Mouse (Mus musculus) cerebellum, postnatal 10 days (tissue): ENCODE measurements at regions not wholly inside any gene's neighbourhood (a gene's known extent, or its start where the extent isn't known, plus 50 kb on each side); places are given as distances from the start of the nearest gene placed in this dataset.

Experiments used
- DNase-seq, 2 experiments: peaks; one replicate each; pipeline ENCODE4 v3.0.0; 2021; ENCODE audit warnings: mixed read lengths in 2 of 2

DNA sequence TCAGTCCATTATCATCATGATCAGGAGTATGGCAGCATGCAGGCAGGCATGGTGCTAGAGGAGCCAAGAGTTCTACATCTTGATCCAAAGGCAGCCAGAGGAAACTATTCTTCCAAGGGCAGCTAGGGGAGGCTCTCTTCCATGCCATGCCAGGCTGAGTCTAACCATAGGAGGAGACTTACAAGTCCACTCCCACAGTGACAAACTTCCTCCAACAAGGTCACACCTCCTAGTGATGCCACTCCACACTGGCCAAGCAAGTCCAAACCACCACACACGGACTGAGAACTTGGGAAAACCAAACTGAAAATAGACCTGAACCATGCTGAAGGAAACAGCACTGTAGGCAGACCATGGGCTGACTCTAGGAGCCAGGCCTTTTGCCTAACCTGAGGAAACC lies 197.4 kb downstream of the Prex1 start:
- DNase-seq: no peak

DNA sequence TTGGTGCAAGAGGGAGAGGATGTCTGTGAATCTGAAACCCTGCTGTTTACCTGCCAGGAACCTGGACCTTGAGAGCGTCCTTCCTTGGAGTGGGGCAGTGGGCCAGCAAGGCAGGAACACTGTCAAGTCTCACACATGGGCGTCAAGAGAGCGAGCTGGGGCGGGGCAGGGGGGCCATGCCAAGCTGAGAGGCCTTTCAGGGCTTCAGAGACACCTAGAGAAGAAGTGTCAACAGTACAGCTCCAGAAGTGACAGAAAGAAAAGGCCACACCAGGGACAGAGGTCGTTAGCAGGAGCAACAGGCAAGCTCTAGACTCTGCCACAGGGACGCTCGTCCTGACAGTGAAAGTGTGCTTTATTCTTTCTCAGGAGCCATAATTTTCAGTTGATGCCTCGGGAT lies 199.0 kb downstream of the Prex1 start:
- DNase-seq: no peak

DNA sequence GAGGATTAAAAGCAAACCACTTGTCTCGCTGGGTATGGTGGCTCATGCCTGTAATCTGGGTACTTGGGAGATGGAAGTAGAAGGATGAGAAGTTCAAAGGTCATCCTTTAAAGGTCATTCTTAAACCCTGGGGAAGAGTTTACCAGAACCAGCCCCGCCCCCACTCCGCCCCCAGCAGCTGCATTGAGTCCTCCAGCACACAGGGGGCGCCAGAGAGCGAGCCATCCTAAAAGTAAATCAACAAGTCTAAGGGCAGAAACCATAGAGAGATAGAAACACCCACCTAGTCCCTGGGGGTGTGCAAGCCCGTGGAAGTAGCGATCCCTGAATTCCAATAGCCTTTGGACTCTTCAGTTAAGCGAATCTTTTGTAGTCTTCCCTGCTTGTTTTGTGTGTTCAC lies 201.1 kb downstream of the Prex1 start:
- no peak for DNase-seq

DNA sequence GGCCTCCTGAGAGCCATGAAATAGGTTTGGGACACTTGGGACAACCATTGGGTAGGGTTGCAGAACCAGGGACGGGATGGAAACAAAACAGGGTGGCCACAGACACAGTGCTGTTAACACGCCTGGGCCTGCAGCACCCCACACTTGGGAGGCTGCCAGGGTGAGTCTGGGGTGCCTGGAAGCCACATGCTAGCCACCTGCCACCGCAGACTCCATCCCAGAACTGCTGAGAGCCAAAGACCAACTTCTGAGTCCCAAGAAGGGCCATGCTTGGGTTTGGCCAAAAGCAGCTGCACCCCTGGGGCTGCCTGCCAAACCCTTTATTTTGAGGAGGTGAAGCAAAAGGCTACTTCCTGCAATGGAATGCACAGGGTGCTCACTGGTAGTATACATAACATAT lies 202.2 kb downstream of the Prex1 start:
- peak; percentile 41 to 72 for DNase-seq

DNA sequence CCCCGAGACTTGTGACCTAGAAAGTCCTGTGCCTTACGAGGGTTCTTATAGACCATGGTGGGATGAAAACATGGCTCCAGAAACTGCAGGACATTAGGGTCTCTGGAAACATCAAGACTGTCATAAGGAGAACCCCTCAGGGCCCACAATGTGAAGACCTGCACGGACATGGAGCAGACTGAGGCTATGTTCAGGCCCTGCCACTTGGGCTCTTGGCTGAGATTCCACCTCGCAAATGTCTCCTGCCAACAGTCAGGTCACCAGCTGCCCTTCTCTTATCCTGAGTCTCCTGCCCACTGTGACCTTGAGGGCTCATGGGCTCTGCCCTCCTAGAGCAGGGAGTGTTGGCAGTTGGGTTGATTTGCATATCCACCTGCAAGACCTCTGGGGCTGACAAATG lies 202.9 kb downstream of the Prex1 start:
- DNase-seq: peak in 1 of 2 experiments; percentile 39

DNA sequence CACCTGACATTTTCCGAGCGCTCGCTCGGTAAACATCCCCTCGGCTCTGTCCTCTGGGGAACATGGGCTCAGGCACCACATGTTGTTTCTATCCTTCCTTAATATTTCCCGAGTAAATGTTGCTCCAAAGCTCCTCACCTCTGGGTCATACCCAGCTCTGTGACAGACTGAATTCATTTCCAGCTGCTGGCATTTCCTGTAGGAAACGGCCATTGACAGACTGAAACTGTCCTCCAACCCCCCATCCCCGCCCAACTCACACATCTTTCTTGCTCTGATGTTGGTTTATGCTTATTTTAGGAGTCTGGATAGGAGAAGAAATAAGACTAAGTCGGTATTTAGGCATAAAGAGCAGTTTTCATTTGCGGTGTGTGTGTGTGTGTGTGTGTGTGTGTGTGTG lies 204.0 kb downstream of the Prex1 start:
- DNase-seq: no peak

DNA sequence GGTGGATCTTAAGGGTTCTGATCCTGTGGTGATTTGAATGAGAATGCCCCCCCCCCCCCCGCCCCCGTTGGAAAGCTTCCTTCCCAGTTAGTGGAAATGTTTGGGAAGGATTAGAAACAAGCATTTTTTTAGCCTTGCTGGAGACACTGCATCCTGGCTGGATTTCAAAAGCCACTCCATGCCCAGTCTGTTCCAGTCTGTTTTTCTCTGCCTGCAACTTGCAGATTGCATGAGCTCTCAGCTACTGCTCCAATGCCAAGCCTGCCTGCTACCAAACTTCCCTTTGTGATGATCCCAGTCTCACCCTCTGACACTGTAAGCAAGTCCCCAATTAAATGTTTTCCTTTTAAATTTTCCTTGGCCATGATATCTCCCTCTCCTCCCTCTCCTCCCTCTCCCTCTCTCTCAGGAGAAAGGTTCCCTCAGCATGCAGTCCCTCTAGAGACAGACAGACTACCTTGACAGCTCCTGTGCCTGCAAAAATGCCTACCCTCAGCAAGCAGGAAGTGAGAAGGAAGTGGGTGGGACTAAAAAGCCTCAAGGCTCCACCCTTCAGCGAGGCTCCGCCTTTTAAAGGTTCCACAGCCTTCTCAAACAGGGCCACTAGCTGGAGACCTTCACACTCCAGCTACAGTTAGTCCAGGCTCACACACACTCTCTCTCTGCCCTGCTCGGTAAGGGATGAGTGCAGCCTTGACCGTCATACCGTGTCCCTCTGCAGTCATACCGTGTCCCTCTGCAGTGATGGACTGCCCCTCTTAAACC lies 204.8 kb downstream of the Prex1 start:
- DNase-seq: peak; percentile 40 to 55

DNA sequence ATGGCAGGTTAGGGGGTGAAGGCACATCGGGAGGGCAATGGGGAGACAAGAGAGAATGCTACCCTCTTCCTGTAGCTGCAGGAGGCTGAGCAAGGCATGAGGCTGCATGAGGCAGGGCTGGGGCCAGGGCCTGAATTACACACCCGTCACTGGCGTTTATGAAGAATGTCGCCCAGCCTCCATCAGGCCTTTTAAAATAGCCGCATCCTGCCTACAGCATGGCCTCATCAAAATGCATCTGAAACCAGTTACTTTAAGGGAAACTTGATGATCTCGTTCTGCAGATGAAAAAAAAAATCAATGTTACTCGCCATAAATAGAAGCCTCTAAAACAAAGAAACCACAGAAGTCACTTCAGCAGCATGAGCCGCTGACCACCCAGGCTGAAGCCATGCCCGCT lies 208.3 kb downstream of the Prex1 start:
- DNase-seq: no peak

DNA sequence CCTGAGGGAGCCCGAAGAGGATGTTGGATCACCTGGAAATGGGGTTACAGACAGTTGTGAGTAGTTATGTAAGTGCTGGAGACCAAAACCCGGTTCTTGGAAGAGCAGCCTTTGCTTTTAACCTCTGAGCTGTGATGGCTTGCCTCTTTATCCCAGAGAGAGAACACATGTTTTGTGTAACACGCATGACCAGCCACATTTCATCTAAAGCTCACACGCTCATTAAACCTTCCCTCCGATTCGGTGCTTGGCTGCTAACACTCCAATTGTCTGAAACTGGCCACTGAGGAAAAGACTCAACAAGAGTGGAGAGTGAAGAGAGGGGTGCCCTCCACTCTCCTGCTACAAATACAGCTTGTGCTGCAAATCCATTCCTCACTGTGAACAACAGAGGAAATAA lies 210.0 kb downstream of the Prex1 start:
- DNase-seq: no peak

DNA sequence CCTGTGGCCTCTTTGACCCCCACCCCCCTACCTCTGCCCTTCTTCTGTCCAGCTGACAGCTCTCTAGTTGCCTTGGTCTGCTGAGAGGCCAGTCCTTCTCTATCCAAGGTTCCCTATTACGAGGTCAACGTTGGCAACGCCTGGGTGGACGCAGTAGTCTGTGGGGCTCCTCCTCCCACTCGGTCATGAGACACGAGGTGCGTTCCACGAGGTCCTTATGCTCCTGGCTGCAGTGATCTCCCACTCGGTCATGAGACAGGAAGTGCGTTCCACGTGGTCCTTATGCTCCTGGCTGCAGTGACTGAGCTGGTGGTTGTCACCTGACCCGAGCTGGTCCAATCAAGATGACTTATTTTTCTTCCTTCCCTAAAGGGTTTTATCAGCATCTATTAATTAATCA lies 220.7 kb downstream of the Prex1 start:
- no peak for DNase-seq

DNA sequence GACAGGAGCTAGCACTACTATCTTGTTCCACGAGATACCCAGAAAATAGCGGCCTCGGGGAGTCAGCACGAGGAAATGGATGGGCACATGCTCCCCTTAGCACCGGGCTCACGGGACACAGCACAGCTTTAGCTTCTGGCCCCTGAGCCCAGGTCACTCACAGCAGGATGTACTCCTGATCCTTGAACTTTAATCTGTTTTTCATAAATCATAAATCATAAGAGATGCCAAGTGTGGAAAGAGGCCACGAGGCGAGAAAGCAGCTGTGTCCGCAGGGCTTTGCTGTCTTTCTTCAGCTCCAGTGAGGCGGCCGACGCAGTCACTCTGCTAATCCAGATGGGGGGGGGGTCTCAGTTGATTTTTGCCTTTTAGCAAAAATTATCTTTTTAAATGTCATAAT lies 221.2 kb downstream of the Prex1 start:
- DNase-seq: no peak

DNA sequence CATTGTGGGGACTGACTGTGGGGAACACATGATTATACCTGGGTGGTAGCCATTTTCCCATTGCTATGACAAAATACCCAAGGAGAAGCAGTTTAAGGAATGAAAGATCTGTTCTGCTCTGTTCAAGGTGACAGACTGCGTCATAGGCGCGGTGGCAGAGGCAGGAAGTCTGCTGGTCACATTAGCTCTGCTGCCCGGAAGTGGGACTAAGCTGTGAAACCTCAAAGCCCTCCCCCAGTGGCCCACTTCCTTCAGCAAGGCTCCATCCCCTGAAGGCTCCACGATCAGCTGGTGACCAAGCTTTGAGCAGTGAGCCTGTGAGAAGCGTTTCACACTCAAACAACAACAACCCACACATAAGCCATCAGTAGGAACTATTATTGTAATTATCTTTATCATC lies 221.8 kb downstream of the Prex1 start:
- DNase-seq: no peak

DNA sequence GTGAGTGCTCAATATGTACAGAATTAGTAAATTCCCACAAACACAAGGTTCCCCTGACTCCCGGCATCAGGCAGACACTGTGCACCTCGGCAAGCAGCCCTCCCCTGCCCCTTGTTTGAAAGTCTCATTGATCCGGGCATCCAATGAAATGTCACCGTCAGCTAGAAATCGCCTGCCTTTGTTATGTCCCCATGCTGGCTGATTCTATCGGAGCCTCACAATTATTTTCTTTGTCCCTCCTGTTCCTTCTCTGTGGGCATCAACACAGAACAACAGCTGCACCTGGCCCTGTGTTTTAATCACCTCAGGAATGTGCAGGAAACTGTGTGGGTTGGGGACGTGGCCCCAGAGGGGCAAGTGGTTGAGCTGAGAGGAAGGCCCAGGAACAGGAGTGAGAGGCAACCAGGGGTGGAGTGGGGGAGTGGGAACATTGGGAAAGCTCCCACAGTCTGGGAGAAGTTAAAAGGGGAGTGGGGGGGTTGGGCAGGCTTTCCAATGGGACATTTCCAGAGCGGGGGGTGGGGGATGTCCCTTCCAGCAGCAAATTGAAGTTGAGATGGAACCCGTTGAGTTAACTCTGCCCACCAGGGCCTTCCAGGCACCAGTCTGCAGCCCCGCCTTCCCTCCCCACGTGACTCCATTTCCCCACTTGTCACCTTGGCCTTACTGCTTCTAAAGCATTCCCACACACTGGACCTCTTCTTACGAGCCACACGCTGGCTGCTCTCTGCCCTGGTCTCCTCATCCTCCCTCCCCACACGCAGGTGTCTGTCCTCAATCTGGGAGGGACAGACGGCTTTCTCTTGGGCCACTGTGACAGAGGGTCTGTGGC lies 224.4 kb downstream of the Prex1 start:
- DNase-seq: no peak

DNA sequence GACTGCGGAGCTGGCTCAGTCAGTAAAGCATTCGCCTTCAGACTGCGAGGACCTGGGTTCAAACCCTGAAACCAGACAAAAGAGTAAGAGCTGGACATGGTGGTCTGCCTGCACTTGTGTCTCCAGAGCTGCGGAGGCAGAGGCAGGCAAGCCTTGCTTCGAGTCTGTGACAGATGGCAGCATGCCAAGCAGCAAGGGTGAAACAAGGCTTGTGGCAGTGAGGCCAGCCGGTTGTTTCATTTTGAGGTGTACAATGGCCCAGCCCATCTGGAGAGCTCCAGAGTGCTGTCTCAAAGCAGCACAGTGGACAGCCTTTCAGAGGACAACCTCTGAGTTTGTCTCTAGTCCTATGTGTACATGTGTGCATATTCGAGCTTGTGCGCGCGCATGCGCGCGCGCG lies 225.9 kb downstream of the Prex1 start:
- peak; percentile 66 to 74 for DNase-seq

DNA sequence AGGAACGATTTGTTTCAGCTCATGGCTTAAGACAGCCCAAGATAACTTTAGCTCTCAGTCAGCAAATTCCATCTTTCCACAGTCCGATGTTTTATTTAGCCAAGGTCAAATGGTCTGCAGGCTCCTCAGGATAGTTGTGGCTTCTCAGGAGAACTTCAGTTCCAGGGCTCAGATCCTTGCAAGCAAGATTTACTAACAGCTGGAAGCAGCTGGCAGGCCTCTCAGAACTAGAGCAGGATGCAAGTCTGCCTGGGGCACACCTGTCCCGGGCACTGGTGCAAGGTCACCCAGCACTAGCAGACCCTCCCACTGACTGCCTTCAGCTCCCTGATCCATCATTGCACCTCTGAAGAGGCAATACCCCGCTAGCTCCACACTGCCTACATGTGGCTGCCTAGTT lies 227.8 kb downstream of the Prex1 start:
- no peak for DNase-seq

DNA sequence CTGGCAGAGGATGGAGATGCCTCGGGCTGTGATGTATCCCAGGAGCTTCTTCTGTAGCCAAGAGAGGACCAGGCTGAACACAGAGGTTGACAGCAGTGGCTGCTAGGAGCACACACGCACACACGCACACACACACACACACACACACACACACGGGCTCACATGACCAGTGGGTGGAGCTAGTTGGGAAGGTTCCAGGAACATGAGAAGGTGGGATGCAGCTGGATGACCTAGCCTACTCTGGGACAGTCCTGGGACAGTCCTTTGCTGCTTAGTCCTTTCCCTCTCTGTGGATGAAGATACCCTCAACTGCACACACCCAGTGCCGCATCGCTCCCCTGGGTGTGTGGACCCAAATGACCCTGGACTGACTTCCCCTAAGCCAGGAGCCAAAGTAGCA lies 228.3 kb downstream of the Prex1 start:
- no peak for DNase-seq

DNA sequence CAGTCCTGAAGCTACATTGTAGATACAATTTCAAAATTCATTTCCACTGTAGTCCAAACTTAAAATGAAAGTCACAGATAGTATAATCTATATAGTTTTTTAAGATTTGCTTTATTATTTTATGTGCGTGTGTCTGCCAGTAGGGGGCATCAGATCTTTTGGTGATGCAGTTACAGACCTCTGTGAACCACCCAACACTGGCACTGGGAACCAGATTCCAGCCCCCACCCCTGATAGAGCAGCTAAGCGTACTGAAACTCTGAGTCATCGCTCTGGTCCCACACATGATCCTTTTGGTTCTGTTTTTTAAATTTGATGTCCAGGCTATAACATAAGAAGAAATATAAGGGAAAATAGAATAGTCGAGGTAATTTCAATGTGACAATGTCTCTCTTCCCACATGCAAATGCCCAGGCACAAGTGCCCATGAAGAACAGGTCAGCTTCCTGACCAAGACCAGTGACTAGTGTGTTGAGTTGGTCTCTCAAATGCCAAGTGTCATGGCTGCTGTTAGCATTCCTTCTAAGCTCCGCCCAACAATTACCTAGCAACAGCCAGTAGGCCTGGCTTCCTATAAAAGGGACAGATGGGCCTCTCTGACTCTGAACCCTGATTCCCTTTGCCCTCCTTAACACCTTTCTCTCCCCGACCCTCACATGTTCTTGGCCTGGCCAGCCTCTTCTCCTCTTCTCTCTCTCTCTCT lies 229.9 kb downstream of the Prex1 start:
- DNase-seq: peak in 1 of 2 experiments; percentile 39

DNA sequence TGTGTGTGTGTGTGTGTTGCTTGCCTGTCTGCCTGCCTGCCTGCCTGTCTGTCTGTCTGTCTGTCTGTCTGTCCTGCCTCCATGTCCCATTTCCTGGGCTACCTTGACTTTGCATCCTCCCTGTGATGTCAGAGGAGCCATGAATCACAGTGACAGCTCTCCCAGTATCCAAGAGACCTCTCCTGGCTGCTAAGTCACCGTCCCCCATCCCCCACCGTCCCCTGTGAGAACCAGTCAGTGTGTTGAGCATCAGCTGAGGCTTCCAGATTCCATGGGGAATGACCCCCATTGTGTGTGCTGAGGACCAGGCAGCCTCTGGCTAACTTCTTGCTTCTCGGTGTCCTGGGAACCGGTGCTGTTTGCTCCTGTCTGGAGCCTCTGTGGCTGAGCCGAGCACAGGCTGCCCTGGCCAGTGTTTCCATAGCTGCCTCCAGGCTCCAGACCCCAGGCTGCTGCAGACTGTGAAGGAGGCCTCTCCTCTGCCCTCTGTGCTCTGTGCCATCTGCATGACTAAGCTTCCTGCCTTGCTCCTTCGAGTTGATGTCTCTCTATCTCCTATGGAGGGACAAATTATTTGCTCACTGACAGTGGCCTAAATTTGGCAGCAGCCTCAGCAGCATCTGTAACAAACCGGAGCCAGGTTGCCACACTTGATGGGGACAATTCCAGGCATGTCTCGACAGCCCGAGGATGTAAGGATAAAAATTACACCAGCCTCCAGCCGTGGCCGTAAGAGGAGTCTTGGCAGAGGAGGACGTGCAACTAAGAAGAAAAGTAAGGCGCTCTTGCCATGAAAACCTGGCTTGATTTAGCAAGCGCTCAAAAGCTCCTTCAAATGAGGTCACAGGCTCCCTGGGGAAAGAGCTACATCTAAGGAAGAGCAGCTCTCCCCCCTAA lies 230.7 kb downstream of the Prex1 start:
- peak; percentile 39 to 61 for DNase-seq

DNA sequence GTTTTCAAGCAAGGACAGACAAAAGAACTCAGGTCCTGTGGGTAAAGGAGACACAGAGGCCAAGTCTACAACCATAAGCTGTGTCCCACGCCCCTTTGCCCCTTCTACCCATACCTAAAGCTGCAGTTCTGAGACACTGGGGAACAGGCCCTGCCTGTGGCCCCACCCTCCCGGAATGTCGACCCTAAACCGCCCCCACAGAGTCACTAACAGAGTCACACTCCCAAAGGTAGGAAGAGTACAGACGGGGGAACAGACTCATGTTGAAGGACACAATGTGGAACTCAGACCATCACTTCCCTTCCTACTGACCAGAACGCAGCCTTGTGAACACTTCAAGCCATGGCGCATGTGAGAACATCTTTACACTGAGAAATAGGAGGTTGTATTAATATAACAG lies 231.9 kb downstream of the Prex1 start:
- DNase-seq: no peak

DNA sequence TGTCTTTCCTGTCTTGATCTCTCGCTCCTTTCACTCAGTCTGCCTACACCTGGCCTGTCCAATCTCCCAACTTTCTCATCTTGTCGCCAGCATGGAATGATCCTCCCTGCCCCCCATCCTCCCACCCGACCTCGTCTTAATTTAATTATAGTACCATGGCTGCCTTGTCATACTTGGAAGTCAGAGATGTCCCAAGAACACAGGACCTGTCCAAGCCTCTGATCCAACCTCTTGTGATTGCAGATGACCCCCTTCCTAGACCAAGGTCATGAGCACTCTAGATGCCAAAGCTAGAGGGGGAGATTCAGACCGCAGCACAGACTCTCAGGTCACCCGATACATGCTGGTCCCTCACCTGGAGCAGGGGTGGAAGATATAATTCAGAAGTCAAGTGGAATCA lies 232.3 kb downstream of the Prex1 start:
- no peak for DNase-seq

DNA sequence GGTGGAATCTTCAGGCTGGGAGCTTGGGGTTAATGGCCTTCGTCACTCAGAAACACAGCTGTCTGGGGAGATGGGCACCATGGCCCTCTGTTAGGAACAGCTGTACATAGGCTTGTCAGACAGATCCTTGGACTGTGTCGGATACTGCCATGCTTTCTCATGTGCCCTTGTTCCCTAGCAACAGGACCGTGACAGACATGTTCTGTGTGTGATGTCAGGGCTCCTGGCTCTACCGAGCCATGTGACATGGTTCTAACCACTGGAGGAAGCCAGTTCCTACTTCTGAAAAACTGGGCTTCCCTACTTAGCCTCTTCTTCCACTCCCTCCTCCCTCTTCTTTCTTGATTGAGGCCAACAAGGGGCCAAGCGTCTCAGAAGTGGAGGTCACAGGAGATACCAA lies 232.7 kb downstream of the Prex1 start:
- no peak for DNase-seq

DNA sequence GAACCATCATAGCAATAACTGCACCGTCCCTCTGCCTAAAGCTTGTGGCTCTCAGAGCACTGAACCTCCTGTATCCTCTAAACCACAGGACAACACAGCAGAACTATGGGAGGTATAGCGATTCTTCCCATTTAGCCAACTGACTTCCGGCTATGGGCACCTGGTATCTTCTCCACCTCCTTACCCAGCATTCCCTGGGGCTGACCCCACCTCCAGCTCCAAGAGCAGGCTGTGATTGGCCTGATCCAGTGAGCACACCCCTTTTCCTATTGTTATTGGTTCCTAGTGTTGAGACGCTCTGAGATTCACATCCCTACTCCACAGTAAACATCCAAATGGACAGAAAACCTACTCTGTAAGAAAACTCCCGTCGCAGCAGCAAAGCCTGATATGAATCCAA lies 236.7 kb downstream of the Prex1 start:
- DNase-seq: no peak

DNA sequence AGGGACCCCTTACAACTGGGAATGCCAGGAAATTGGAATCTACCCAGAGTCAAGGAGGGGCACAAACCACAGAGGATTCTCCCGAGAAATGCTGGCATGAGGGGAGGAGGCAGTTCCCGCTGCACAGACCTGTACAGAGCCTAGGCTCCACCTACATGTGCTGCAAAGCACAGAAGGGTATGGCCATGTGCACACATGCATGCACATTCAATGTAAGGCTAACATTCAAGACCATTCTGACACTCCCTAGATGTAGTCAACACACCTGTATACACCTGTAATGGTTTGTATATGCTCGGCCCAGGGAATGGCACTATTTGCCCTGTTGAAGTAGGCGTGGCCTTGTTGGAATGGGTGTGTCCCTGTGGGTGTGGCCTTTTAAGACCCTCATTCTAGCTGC lies 238.0 kb downstream of the Prex1 start:
- DNase-seq: no peak
